ENCODE assay signal across 8 mouse cellular contexts in the genomic region with DNA sequence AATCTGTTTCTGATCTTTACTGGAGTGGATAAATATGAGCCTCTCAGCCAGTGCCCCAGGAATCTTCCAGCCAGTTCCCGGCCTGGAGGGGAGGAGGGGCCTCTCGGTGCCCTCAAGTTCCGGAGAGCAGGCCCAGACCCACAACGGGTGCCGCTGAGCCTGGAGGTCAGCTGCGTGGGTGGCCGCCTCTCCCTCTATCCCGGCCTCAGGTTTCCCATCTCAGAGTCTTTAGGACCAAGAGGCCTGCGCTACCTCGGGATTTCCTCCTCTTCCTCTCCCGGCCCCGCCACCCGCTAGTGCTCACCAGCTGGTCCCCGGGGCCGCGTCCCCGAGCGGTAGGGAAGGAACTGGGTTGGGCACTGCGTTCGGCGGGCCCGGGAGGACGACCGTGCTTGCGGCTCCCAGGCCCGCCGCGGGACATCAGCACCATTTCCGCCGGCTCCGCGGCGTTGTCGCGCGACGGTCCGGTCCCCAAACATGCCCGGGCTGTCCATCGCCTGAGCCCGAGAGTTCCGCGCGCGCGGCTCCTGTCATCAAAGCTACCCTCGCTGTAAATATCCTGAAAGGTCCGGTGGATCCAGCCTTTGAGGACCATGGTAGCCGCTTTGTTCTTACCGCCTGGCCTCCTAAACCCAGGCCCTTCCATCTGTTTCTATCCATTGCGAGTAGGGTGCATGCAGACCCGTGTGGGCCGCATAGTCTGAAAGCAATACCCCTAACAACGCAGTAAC. TPM values are rescaled to one million over a fixed set of nuclear protein-coding genes. Genes with fewer than 3 reads are reported as not detected.
DNase-seq lines count a peak whose midpoint lies in the region; ATAC-seq and TF ChIP-seq lines count a peak whose summit lies in the region.

No protein-coding gene starts in this region.

- WGBS in forebrain, embryonic 16.5 days = 3% methylated on average over 54 of the region's 54 CpGs

- H3K9me3 ChIP-seq in G1E (replicated peaks) = no peaks in the 10 kb centered on the region
- H3K9me3 ChIP-seq in forebrain, embryonic 16.5 days (ENCODE audit: control insufficient read depth, low read length) = no peaks in the 10 kb centered on the region

- peak overlapping the region; percentile 88 for H3K4me2 ChIP-seq in forebrain, embryonic 16.5 days (ENCODE audit: low read length)

- TF ChIP-seq CTCF in G1E (IDR thresholded peaks at IDR 0.05; ENCODE audit: low read depth, low read length) = no peak

- peaks cover 40% of the 10 kb centered on the region for H3K36me3 ChIP-seq in G1E (replicated peaks)
- peaks cover under 1% of the 10 kb centered on the region; the same call in 1 of the 2 replicates for H3K36me3 ChIP-seq in forebrain, embryonic 16.5 days (ENCODE audit: control insufficient read depth, insufficient read depth)

- peak; percentile 74 for DNase-seq in G1E (ENCODE audit: low spot score)
- peak; percentile 87 for DNase-seq in heart, postnatal 4 days
- DNase-seq in layer of hippocampus, postnatal 25 days (ENCODE audit: extremely low spot score in 1 of 2, low spot score in 1 of 2) = peak; percentile 77 to 81
- peak; percentile 74 for DNase-seq in lung, postnatal 36 days
- DNase-seq in retina, postnatal 1 day = peak; percentile 85
- peak; percentile 65 to 68 for DNase-seq in thymus, postnatal 36 days

- peak overlapping the region; percentile 90 for H3K4me3 ChIP-seq in G1E (ENCODE audit: low read depth, low read length)
- H3K4me3 ChIP-seq in forebrain, embryonic 16.5 days (replicated peaks; ENCODE audit: low read length) = peak overlapping the region; percentile 58

- peaks cover 80% of the 10 kb centered on the region for H3K4me1 ChIP-seq in G1E (ENCODE audit: insufficient read depth, low read depth, low read length)
- H3K4me1 ChIP-seq in forebrain, embryonic 16.5 days (replicated peaks; ENCODE audit: control insufficient read depth, insufficient read depth, low read length) = peaks cover 14% of the 10 kb centered on the region

- peak overlapping the region; percentile 77 for H3K9ac ChIP-seq in forebrain, embryonic 16.5 days (replicated peaks; ENCODE audit: low read depth, low read length)

- ATAC-seq in G1E (ENCODE audit: extremely low read depth, insufficient number of reproducible peaks, low FRiP score, poor library complexity, severe bottlenecking) = no peak
- peak; percentile 70; the same call in 1 of the 2 replicates for ATAC-seq in cerebellum, adult (ENCODE audit: insufficient number of reproducible peaks, low FRiP score, low TSS enrichment)
- peak; percentile 86 for ATAC-seq in forebrain, embryonic 16.5 days

- H3K27ac ChIP-seq in forebrain, embryonic 16.5 days (ENCODE audit: low read length) = peak overlapping the region; percentile 54

- H3K27me3 ChIP-seq in G1E (ENCODE audit: insufficient read depth, low read length) = no peaks in the 10 kb centered on the region
- H3K27me3 ChIP-seq in forebrain, embryonic 16.5 days (replicated peaks; ENCODE audit: control insufficient read depth, insufficient read depth, low read length) = no peaks in the 10 kb centered on the region

RNA-seq across cellular contexts. Expression of a gene that starts 3.1 kb away (rescaled TPM):
- total RNA-seq in G1E (2014; fragmentation: Nextera tagmentation) = 116 and 431 TPM in 2 replicates
- 41.4 and 42.1 TPM in 2 replicates for total RNA-seq in G1E (2017)
- 81.8 and 136 TPM in 2 replicates for polyA plus RNA-seq in G1E (2012)
- polyA plus RNA-seq in forebrain, embryonic 16.5 days (2015; fragmentation: Nextera tagmentation; extraction: Ambion mirVana) = 56.3 and 61.2 TPM in 2 replicates
- 10 to 100 TPM; 86.0 to 89.4 TPM for total RNA-seq in heart, postnatal 4 days (2021)
- 100 to 1,000 TPM; 135 to 137 TPM for total RNA-seq in layer of hippocampus, postnatal 25 days (2021)

RNA-seq across cellular contexts. Expression of a gene that starts 3.1 kb away (rescaled TPM):
- 0.38 and 1.7 TPM in 2 replicates for total RNA-seq in G1E (2014; fragmentation: Nextera tagmentation)
- total RNA-seq in G1E (2017) = 0.33 TPM in 1 of 2 replicates, not detected in the other
- 1.1 and 2.7 TPM in 2 replicates for polyA plus RNA-seq in G1E (2012)
- polyA plus RNA-seq in forebrain, embryonic 16.5 days (2015; fragmentation: Nextera tagmentation; extraction: Ambion mirVana) = not detected in 2 replicates
- not detected for total RNA-seq in heart, postnatal 4 days (2021)
- total RNA-seq in layer of hippocampus, postnatal 25 days (2021) = under 1 TPM in 1 of 2 experiments, not detected in 1; 0.52 TPM

RNA-seq across cellular contexts. Expression of a gene that starts 10.7 kb away (rescaled TPM):
- total RNA-seq in G1E (2014; fragmentation: Nextera tagmentation) = not detected in 2 replicates
- total RNA-seq in G1E (2017) = 0.06 TPM in 1 of 2 replicates, not detected in the other
- 0.03 and 0.07 TPM in 2 replicates for polyA plus RNA-seq in G1E (2012)
- polyA plus RNA-seq in forebrain, embryonic 16.5 days (2015; fragmentation: Nextera tagmentation; extraction: Ambion mirVana) = 0.21 TPM in 1 of 2 replicates, not detected in the other
- total RNA-seq in heart, postnatal 4 days (2021) = not detected
- total RNA-seq in layer of hippocampus, postnatal 25 days (2021) = under 1 TPM; 0.34 to 0.47 TPM

RNA-seq across cellular contexts. Expression of a gene that starts 22.1 kb away (rescaled TPM):
- 9.1 and 10.8 TPM in 2 replicates for total RNA-seq in G1E (2014; fragmentation: Nextera tagmentation)
- total RNA-seq in G1E (2017) = 4.2 and 9.3 TPM in 2 replicates
- polyA plus RNA-seq in G1E (2012) = 12.4 and 13.5 TPM in 2 replicates
- 56.6 and 59.2 TPM in 2 replicates for polyA plus RNA-seq in forebrain, embryonic 16.5 days (2015; fragmentation: Nextera tagmentation; extraction: Ambion mirVana)
- 10 to 100 TPM; 16.1 to 16.6 TPM for total RNA-seq in heart, postnatal 4 days (2021)
- 10 to 100 TPM; 41.0 to 52.9 TPM for total RNA-seq in layer of hippocampus, postnatal 25 days (2021)

RNA-seq across cellular contexts. Expression of a gene that starts 43.9 kb away (rescaled TPM):
- 14.6 and 17.3 TPM in 2 replicates for total RNA-seq in G1E (2014; fragmentation: Nextera tagmentation)
- total RNA-seq in G1E (2017) = 2.8 and 3.2 TPM in 2 replicates
- polyA plus RNA-seq in G1E (2012) = 41.6 and 47.8 TPM in 2 replicates
- polyA plus RNA-seq in forebrain, embryonic 16.5 days (2015; fragmentation: Nextera tagmentation; extraction: Ambion mirVana) = 16.5 and 23.3 TPM in 2 replicates
- total RNA-seq in heart, postnatal 4 days (2021) = 10 to 100 TPM; 13.0 to 16.7 TPM
- total RNA-seq in layer of hippocampus, postnatal 25 days (2021) = 10 to 100 TPM; 48.7 to 55.2 TPM
